Comparison of ENCODE assay signal across 19 mouse cellular contexts in the genomic region with DNA sequence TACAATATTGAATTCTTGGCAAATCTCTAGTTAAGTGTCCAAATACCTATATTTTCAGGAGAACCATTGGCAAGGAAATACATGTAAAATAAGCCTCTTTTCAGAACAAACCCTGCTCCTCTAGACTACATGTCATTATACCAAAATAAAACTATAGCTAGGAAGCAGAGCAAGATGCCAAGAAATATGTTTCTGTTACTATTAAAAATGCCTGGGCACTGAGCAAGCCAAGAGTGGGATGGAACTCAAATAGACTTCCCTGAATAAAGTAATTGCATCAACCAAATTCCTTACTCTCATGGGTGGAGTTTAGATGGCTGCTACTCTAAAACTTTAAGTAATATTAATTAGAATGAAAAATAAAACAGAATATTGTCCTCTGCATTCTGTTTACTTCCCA.
"Had no signal": no experiment of that assay in that cellular context is flagged by ENCODE, and none has a peak within 500 bp of the region (broad histone marks: within the 10 kb centered on the region; RNA-seq: fewer than 3 reads in every experiment).

No protein-coding gene starts in this region.

- H3K4me1 ChIP-seq: limb, embryonic 13.5 days; liver, embryonic 13.5 days; megakaryocyte, embryonic 14.5 days; midbrain, embryonic 10.5 days; midbrain, embryonic 13.5 days; stomach, embryonic 15.5 days had no signal

- H3K9ac ChIP-seq: limb, embryonic 13.5 days; liver, embryonic 13.5 days; midbrain, embryonic 13.5 days; stomach, embryonic 15.5 days had no signal

- DNase-seq: kidney, adult 18-20 months; kidney, adult 9 months; kidney, postnatal 25 days; layer of hippocampus, adult 9-11 months; left cerebral cortex, postnatal 4 days; liver, embryonic 13.5 days; lung, adult 2 months; lung, postnatal 36 days; right cerebral cortex, postnatal 14 days; spleen, adult 18-20 months; thymus, adult 18-20 months; thymus, postnatal 36 days had no signal

- H3K27ac ChIP-seq: layer of hippocampus, adult 2 months; limb, embryonic 13.5 days; liver, embryonic 13.5 days; midbrain, embryonic 10.5 days; midbrain, embryonic 13.5 days; stomach, embryonic 15.5 days had no signal

- H3K36me3 ChIP-seq: limb, embryonic 13.5 days; liver, embryonic 13.5 days; midbrain, embryonic 10.5 days; midbrain, embryonic 13.5 days; stomach, embryonic 15.5 days had no signal

- H3K4me3 ChIP-seq: layer of hippocampus, adult 2 months; limb, embryonic 13.5 days; liver, embryonic 13.5 days; megakaryocyte, embryonic 14.5 days; midbrain, embryonic 10.5 days; midbrain, embryonic 13.5 days; stomach, embryonic 15.5 days had no signal

- H3K27me3 ChIP-seq: limb, embryonic 13.5 days; liver, embryonic 13.5 days; megakaryocyte, embryonic 14.5 days; midbrain, embryonic 13.5 days; stomach, embryonic 15.5 days had no signal

- H3K4me2 ChIP-seq: limb, embryonic 13.5 days; liver, embryonic 13.5 days; midbrain, embryonic 13.5 days; stomach, embryonic 15.5 days had no signal

- ATAC-seq: midbrain, embryonic 13.5 days; midbrain, embryonic 16.5 days had no signal

- H3K9me3 ChIP-seq: liver, embryonic 13.5 days; midbrain, embryonic 10.5 days; midbrain, embryonic 13.5 days; stomach, embryonic 15.5 days had no signal
